Mouse (Mus musculus) C2C12 (cell line): ENCODE measurements around the gene Atp8a2.

Source experiments
- CEBPB ChIP-seq: IDR thresholded peaks from one replicate; pipeline ENCODE4 v1.6.1; 2011; ENCODE audit warnings: low read depth, mild to moderate bottlenecking, control low read depth, moderate library complexity
- CTCF ChIP-seq: IDR thresholded peaks from one replicate; pipeline ENCODE4 v1.5.1; 2011; ENCODE audit not compliant: control insufficient read depth, insufficient read depth, insufficient read length
- MAX ChIP-seq: IDR thresholded peaks from one replicate; pipeline ENCODE4 v1.6.1; 2011; ENCODE audit warnings: mild to moderate bottlenecking, control low read depth
- MYOD1 ChIP-seq: IDR thresholded peaks from one replicate; pipeline ENCODE4 v1.6.1; 2011; ENCODE audit warnings: low read depth; ENCODE audit not compliant: control insufficient read depth, insufficient read length
- MYOG ChIP-seq: IDR thresholded peaks from one replicate; pipeline ENCODE4 v1.6.1; 2011; ENCODE audit not compliant: control insufficient read depth, insufficient read length; ENCODE audit errors: extremely low read depth

DNA sequence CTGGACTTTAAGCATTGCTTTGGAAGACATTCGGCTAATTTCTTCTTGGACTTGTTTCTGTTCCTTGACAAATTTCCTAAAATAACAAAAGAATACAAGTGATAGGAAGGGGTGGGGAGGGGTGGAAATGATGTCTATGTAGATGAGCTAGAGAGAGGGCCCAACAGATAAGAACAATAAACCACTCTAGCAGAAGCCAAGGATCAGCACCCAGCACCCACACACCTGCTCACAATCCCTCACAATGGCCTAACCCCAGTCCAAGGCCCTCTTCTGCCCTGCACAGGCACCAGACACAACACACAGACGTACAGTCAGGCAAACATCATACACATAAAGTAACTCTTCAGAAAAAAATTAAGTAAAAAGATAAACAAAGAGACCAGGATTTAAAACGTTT is 41.6 kb upstream of the Atp8a2 start:
- no peak for TF ChIP-seq CTCF
- TF ChIP-seq MYOG = no peak
- TF ChIP-seq CEBPB = no peak
- no peak for TF ChIP-seq MAX
- TF ChIP-seq MYOD1 = no peak
